Mouse (Mus musculus) CD8-positive naive resting alpha-beta T cell, adult 2 months (primary cell): ENCODE measurements around the gene Kif27.
"Not testable (repeated sequence)": the region's sequence is repeated elsewhere in the genome, so short reads cannot be mapped to it uniquely, and the experiment has no call there.

Experiments
- DNase-seq, 2 experiments: peaks; one replicate each; pipeline ENCODE4 v3.0.0; 2022; ENCODE audit warnings: low read depth in 2 of 2, low spot score in 2 of 2

Gene Kif27

GRCm38 (mm10) chr13:58358629-58359303, at the start of gene Kif27:
Kif27 (minus strand) TSS chr13:58359122.
- DNase-seq = peak; percentile 72 to 84

DNA sequence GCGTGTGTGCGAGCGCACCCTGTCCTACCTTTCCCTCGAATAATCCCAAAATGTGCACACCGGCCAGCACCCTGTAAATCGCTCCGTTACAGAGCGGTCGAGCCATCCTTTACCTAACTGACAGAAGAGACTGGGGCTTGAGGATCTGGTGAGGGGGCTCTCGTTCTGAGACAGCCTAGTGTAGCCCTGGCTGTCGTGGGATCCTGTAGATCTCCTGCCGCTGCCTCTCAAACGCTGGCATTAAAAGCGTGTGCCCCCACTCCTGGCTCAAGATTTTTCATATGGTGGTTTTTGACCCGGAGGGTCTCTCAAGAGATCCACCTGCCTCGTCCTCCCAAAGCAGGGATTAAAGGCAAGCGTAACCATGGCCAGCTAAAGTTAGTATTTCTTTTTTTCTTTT, 44.3 kb upstream of the Kif27 start, which contains the start of gene Hnrnpk:
Gene Hnrnpk, minus strand, starts transcription at position 101 of the 400 bp plus-strand sequence.
- not testable (repeated sequence) for DNase-seq

GRCm38 (mm10) chr13:58402744-58403110, 43.8 kb upstream of the Kif27 start:
- no peak for DNase-seq

DNA sequence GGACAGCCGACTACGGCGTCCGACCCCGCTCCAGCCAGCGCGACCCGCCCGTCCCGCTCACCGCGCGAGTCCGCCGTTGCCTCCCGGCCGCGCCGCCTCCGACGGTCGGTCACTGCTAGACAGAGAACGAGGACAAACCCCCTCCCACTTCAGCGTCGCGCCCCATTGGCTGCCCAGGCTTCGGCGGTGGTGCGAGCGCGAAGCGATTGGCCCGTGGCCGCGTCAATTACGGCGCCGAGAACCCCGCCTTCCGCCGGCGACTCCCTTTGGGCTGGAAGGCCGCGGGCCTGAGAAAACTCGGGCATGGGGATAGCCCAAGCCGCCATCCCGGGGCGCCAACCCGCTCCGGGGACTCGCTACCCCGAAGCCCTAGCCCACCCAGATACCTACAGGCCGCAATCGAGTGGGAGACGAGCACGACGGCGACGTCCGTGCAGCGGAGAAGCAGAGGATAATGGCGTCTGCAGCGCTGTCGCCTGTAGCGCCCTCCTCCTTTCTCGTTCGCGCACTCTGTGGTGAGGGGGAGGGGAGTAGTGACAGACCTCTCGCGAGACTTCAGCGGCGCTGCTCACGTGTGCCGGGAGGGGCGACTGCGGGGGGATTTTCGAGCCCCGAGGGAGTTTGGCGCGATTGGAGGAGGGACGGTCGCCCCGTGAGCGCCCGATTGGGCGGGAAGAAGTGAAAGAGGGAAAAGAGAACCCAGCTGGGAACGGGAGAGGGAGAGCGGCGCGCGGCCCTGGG, 43.3 kb upstream of the Kif27 start, which contains the start of gene Rmi1:
Gene Rmi1, plus strand, starts transcription at position 246 of the 741 bp plus-strand sequence.
- DNase-seq = peak; percentile 99

DNA sequence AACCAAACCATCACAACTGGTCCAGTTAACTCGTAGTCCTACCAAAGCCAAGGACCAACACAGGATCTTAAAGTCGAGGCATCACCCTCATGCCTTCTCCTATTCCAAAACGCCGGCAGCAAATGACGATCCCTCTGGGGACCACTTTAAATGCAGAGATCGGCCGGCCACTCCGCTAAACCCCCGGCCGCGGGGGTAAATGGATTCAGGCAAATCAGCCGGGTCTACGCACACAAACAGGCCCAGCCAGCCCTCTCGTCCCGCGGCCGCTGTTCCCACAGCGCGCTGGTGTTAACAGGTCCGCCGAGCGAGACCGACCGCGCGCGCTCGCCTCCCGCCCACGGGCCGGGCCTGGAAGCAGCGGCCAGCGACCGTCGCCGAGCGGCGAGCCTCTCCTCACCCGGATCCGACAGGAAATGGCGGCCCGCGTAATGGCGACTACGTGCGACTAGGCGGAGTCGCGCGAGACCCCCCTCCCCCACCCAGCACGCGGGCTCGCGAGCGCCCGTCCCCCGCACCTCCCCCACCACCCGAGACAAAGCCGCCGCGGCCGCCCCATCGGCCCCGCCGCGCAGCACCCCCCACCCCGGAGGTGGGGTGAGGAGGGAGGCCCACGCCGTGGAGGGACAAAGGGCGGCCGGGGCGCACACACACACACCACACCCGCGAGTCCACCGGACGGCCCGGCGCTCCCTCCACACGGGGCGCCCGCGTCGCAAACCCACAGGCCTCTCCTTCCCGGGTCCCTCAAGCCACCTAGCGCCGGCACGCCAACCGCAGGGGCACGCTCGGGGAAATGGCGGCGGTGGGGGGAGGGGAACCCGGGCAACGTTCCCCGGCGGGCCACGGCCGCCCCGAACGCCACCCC, 42.4 kb upstream of the Kif27 start:
- peak; percentile 58 to 60 for DNase-seq

GRCm38 (mm10) chr13:58400576-58400975, 41.7 kb upstream of the Kif27 start:
- DNase-seq = no peak

DNA sequence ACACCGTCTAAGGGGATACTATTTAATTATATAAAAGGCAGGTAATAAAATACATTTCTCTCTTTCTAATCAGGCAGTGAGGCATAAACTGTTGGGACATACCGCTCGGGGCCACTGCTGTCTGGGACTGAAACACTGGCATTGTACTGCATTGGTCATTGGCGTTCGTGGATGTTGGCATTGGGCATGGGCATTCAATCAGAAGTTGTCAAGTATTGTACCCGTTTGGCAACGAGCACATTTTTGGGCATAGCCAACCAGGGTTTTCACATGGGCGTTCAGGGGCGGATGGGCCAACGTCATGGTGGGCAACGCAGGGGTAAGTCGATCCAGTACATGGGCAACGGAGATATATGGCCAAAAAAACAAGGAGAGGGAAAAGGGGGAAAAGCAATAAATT, 38.7 kb upstream of the Kif27 start:
- no peak for DNase-seq

DNA sequence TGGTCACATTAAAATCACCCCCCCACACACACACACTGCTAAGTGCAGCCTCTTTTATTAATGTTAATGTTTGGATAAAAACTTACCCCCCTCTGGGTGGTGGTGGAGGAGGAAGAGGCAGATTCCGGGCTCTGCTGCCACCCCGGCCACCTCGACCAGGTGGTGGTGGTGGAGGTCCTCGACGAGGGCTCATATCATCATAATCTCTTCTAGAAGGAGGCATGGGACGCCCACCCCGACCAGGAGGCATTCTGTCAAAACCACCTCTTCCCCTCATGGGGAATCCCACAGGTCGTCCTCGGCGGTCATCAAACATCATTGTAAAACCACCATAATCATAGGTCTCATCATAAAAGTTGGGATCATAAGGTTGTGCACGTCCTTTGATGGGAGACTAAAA, 35.5 kb upstream of the Kif27 start:
- DNase-seq = not testable (repeated sequence)

DNA sequence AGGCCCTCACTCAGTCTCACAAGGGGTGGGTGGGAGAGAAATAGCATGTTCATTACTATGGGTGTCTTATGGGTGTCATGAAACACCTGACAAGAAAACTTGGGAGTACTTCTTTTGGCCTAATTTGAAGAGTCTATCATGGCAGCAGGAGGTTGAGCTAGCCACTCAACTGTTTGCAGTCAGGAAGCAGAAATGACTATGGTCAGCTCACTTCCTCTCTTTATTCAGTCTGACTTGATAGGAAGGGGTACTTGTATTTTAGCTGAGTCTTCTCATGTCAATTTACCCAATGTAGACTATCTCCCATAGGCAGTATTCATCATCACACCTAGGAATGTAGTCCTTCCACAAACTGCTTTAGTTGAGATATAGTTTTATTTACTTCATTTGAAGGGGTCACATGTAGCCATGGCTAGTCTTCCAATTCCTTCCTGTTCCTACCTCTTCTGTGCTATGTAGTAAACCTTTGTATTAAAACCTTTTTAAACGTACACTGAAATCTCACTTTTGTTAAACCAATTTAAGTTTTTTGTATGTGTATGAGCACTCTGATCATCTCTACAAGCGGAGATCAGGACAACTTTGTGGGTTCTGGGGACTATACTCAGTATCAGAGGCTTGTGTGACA, 30.5 kb upstream of the Kif27 start:
- no peak for DNase-seq

DNA sequence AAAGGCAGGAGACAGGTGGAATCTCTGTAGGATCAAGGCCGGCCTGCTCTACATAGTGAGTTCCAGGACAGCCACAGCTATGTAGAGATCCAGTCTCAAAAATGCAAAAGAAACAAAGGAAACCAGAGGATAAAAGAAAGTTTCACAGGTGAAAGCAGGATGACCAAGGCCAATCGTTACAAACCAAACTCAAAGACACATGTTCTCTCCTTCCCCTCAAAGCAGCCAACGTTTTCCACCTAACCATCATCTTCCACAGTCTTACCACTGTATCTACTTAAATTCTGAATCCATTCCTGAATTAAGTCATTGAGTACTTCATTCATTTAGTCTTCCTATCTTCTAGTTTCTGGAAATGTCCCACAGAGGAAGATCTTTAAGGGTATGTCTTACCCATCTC, 29.5 kb upstream of the Kif27 start:
- DNase-seq = no peak

- peak; percentile 66 to 84 for DNase-seq
Measured at GRCm38 (mm10) chr13:58387948-58388347, 29.0 kb upstream of the Kif27 start.

DNA sequence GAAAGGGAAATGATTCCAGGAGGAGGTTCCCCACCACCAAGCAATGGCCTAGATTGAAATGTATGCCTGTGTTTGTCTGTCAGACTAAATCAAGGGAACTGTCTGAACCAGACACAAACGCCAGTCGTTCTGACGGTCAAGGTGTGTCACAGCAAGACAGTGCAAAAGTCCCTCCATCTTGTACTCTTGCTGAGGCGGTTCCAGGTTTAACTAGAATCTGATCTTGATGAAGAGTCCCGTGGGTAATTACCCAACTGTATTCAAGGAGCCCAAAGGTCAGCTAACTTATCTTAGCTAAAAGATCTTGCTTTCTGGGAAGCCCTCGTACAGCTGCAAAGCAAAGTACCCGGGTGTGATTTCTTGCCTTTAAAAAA, 26.6 kb upstream of the Kif27 start:
- DNase-seq = no peak

GRCm38 (mm10) chr13:58384779-58385546, 26.0 kb upstream of the Kif27 start, which contains the start of gene 2210016F16Rik:
2210016F16Rik (minus strand) TSS chr13:58385225.
- peak; percentile 25 to 40 for DNase-seq

- no peak for DNase-seq
Measured at GRCm38 (mm10) chr13:58384371-58384770, 25.4 kb upstream of the Kif27 start.

- no peak for DNase-seq
Measured at GRCm38 (mm10) chr13:58373153-58373470, 14.2 kb upstream of the Kif27 start.

GRCm38 (mm10) chr13:58372278-58373152, 13.6 kb upstream of the Kif27 start:
- DNase-seq = no peak

GRCm38 (mm10) chr13:58368835-58369234, 9.9 kb upstream of the Kif27 start:
- no peak for DNase-seq

DNA sequence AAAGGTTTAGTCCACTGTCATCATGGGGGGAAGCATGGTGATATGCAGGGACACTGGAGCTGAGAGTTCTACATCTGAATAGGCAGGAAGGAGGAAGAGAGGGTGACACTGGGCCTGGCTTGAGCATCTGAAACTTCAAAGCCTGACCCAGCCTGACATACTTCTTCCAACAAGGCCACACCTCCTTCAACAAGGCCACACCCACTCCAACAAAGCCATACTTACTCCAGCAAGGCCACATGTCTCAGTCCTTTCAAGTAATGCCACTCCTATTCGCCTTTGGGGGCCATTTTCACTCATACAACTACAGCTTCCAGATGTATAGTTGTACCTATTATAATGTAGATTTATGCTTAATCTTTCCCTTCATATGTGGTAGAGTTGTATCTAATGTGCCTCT, 8.7 kb upstream of the Kif27 start:
- DNase-seq = no peak

DNA sequence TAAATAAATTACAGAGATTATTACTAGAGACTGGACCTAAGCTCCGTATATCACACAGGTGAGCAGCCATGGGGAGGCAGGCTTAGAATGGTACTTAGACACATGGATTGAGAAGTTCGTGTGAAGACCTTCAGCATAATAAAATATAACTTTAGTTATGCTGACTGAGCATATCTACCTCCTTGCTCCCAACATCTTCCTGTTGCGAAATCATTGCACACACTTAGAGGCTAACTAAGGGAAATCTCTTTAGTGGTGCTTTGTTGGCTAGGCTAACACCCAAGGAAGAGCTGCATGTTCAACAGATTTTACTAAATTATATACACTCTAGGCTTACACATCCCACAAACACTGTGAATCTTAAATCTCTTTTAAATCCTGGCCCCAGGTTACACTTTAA, 7.5 kb upstream of the Kif27 start:
- DNase-seq = no peak
